Mouse (Mus musculus) erythroblast, embryonic 14.5 days (primary cell): ENCODE data around the gene Isy1.

ENCODE experiments used
- GATA1 ChIP-seq: IDR thresholded peaks from 2 replicates; pipeline ENCODE4 v1.6.1; 2012; ENCODE audit warnings: low read length, inconsistent platforms, mixed read lengths
- TAL1 ChIP-seq: IDR thresholded peaks from 3 replicates; pipeline ENCODE4 v1.6.1; 2012; ENCODE audit warnings: low read length, inconsistent platforms, mixed read lengths

DNA sequence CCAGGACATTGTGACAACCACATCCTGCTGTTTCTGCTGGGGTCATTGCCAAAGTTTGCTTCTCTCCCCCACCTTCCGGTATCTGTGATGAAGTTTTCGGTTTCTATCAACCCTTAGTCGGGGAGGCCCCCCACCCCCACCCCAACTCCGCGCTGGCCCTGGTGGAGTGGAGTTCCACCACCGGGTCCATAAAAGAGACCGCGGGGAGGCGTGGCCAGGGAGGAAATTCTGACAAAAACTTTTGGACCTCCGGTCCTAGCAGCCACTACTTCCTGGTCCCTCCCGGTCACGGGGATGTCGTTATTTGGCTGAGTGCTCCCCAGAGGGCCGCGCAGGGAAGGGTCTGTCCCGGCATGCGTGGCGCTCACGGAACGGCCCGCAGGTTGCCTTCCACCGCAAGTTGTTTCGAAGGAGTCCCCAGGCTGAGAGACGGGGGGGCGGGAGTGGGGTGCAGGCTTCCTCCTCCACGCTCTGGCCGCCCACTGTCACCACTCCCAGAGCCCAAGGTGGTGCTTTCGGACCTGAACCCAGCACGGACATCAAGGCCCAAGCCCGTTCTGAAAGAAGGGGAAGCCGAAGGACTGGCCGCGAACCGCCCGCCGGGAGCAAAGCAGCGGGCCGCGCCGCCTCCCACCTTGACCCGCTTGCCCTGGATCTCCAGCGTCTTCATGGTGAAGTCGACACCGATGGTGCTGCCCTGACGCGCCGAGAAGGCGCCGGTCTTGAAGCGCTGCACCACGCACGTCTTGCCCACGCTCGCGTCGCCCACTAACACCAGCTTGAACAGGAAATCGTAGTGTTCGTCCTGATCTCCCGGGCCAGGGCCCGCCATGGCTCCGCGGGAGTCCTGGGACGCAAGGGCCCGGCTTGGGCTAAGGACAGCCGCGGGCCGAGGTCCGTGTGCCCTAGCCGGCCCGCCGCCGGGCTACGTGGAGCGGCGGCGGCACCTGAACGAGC is 27.6 kb downstream of the Isy1 start:
- TF ChIP-seq GATA1 (no peak), TAL1 (no peak)
